Mouse (Mus musculus) intestine, embryonic 16.5 days (tissue): ENCODE measurements around the gene Afg3l1. TPM values are rescaled to one million over a fixed set of nuclear protein-coding genes. Genes with fewer than 3 reads are reported as not detected.

Source experiments
- ATAC-seq: fragments of 200-750 bp; cut with Nextera tagmentation; 2 replicates; pipeline ENCODE4 v1.8.0; 2017; ENCODE audit warnings: moderate TSS enrichment, moderate library complexity
- H3K27ac ChIP-seq: fragments of 300-500 bp; sonication (generic); 2 replicates; pipeline ENCODE4 v1.5.1; 2014; ENCODE audit warnings: mild to moderate bottlenecking, low read length
- H3K27me3 ChIP-seq: fragments of 300-500 bp; sonication (generic); replicated peaks from 2 replicates; pipeline ENCODE4 v1.6.1; 2014; ENCODE audit warnings: low read length, control low read depth, mixed read lengths; ENCODE audit not compliant: control insufficient read depth, insufficient read depth
- H3K36me3 ChIP-seq: fragments of 300-500 bp; sonication (generic); 2 replicates; pipeline ENCODE4 v1.6.1; 2014; ENCODE audit warnings: low read length, control low read depth; ENCODE audit not compliant: control insufficient read depth, insufficient read depth
- H3K4me1 ChIP-seq: fragments of 300-500 bp; sonication (generic); 2 replicates; pipeline ENCODE4 v1.6.1; 2014; ENCODE audit warnings: low read length, control low read depth, mixed read lengths; ENCODE audit not compliant: control insufficient read depth, insufficient read depth
- H3K4me2 ChIP-seq: fragments of 300-500 bp; sonication (generic); 2 replicates; pipeline ENCODE4 v1.6.1; 2014; ENCODE audit warnings: low read depth, low read length, control low read depth
- H3K4me3 ChIP-seq: fragments of 300-500 bp; sonication (generic); 2 replicates; pipeline ENCODE4 v1.5.1; 2014; ENCODE audit warnings: mild to moderate bottlenecking, low read length
- H3K9ac ChIP-seq: fragments of 300-500 bp; sonication (generic); 2 replicates; pipeline ENCODE4 v1.6.1; 2014; ENCODE audit warnings: low read depth, low read length
- H3K9me3 ChIP-seq: fragments of 300-500 bp; sonication (generic); 2 replicates; pipeline ENCODE4 v1.6.1; 2016; ENCODE audit warnings: low read length, control low read depth; ENCODE audit not compliant: control insufficient read depth
- WGBS: fragments of 180-500 bp; shearing (Covaris S2); extraction: QIAGEN DNeasy Blood & Tissue Kit; methylation state at CpG from one replicate; pipeline ENCODE4 v1.1.7; 2014; 5-methylcytosine and 5-hydroxymethylcytosine counted together
- polyA plus RNA-seq: library from polyadenylated mRNA; unstranded; fragments of >200 nt; fragmentation: Nextera tagmentation; extraction: Ambion mirVana; gene quantifications from 2 replicates; pipeline ENCODE4 v1.2.1, GENCODE M21; 2015

Afg3l1 gene
- polyA plus RNA-seq, 1 experiment from 2014 or later, result 48.7 TPM

GRCm38 (mm10) chr8:123491280-123492075, 13.8 kb downstream of the Afg3l1 start:
- ATAC-seq, result no peak
- H3K27me3 ChIP-seq, result no peaks in the 10 kb centered on the region
- H3K4me1 ChIP-seq, result no peaks in the 10 kb centered on the region
- no peak overlapping the region for H3K4me3 ChIP-seq
- H3K27ac ChIP-seq, result no peak overlapping the region
- H3K9ac ChIP-seq, result no peak overlapping the region
- no peak overlapping the region for H3K4me2 ChIP-seq
- no peaks in the 10 kb centered on the region for H3K9me3 ChIP-seq
- peaks cover 61% of the 10 kb centered on the region for H3K36me3 ChIP-seq
- 91% methylated on average over 15 of the region's 15 CpGs for WGBS

- no peak for ATAC-seq
- WGBS, result 97% methylated on average over 9 of the region's 9 CpGs
- H3K9ac ChIP-seq, result no peak overlapping the region
- peaks cover 53% of the 10 kb centered on the region for H3K36me3 ChIP-seq
- H3K4me3 ChIP-seq, result no peak overlapping the region
- no peak overlapping the region for H3K4me2 ChIP-seq
- no peaks in the 10 kb centered on the region for H3K9me3 ChIP-seq
- no peak overlapping the region for H3K27ac ChIP-seq
- H3K4me1 ChIP-seq, result no peaks in the 10 kb centered on the region
- H3K27me3 ChIP-seq, result no peaks in the 10 kb centered on the region
These were observed 15.2 kb downstream of the Afg3l1 start for GRCm38 (mm10) chr8:123492898-123493297.

GRCm38 (mm10) chr8:123497699-123498098, 20.0 kb downstream of the Afg3l1 start:
- no peak overlapping the region for H3K27ac ChIP-seq
- H3K4me1 ChIP-seq, result no peaks in the 10 kb centered on the region
- H3K36me3 ChIP-seq, result peaks cover 40% of the 10 kb centered on the region
- no peak overlapping the region for H3K4me2 ChIP-seq
- no peak overlapping the region for H3K9ac ChIP-seq
- no peak for ATAC-seq
- H3K9me3 ChIP-seq, result no peaks in the 10 kb centered on the region
- H3K27me3 ChIP-seq, result no peaks in the 10 kb centered on the region
- WGBS, result 84% methylated on average over 4 of the region's 4 CpGs
- H3K4me3 ChIP-seq, result no peak overlapping the region

- H3K27ac ChIP-seq, result no peak overlapping the region
- no peak for ATAC-seq
These were observed 21.3 kb downstream of the Afg3l1 start for GRCm38 (mm10) chr8:123498963-123499362.

GRCm38 (mm10) chr8:123499556-123499955, 21.9 kb downstream of the Afg3l1 start:
- no peak for ATAC-seq
- H3K36me3 ChIP-seq, result peaks cover 49% of the 10 kb centered on the region
- no peaks in the 10 kb centered on the region for H3K4me1 ChIP-seq
- H3K27me3 ChIP-seq, result no peaks in the 10 kb centered on the region
- H3K27ac ChIP-seq, result no peak overlapping the region
- 95% methylated on average over 11 of the region's 11 CpGs for WGBS
- H3K9ac ChIP-seq, result no peak overlapping the region
- no peak overlapping the region for H3K4me2 ChIP-seq
- no peak overlapping the region for H3K4me3 ChIP-seq
- 0 out of 2 replicates have a peak, but pooled peaks cover 3% of the 10 kb centered on the region for H3K9me3 ChIP-seq

More at GRCm38 (mm10) chr8:123498963-123499362, 21.3 kb downstream of the Afg3l1 start:
- H3K4me3 ChIP-seq, result no peak overlapping the region
- H3K4me2 ChIP-seq, result no peak overlapping the region
- H3K27me3 ChIP-seq, result no peaks in the 10 kb centered on the region
- peaks cover 49% of the 10 kb centered on the region for H3K36me3 ChIP-seq
- H3K9me3 ChIP-seq, result 0 out of 2 replicates have a peak, but pooled peaks cover 3% of the 10 kb centered on the region
- H3K4me1 ChIP-seq, result no peaks in the 10 kb centered on the region
- H3K9ac ChIP-seq, result no peak overlapping the region
- 90% methylated on average over 11 of the region's 11 CpGs for WGBS

- Histone ChIP-seq H3K27me3 (no peaks in the 10 kb centered on the region), H3K4me2 (no peak overlapping the region), H3K4me3 (no peak overlapping the region), H3K27ac (no peak overlapping the region), H3K36me3 (peaks cover 33% of the 10 kb centered on the region), H3K9me3 (0 out of 2 replicates have a peak, but pooled peaks cover 3% of the 10 kb centered on the region), H3K4me1 (no peaks in the 10 kb centered on the region), H3K9ac (no peak overlapping the region)
- no peak for ATAC-seq
- 92% methylated on average over 5 of the region's 5 CpGs for WGBS
These were observed 24.5 kb downstream of the Afg3l1 start for GRCm38 (mm10) chr8:123502192-123502591.

GRCm38 (mm10) chr8:123503801-123504467, 26.2 kb downstream of the Afg3l1 start:
- Histone ChIP-seq H3K4me2 (no peak overlapping the region), H3K4me1 (no peaks in the 10 kb centered on the region), H3K9ac (no peak overlapping the region), H3K4me3 (no peak overlapping the region), H3K36me3 (peaks cover 33% of the 10 kb centered on the region), H3K27ac (no peak overlapping the region), H3K9me3 (0 out of 2 replicates have a peak, but pooled peaks cover 3% of the 10 kb centered on the region), H3K27me3 (no peaks in the 10 kb centered on the region)
- ATAC-seq, result no peak
- 96% methylated on average over 6 of the region's 6 CpGs for WGBS

GRCm38 (mm10) chr8:123504591-123505195, 27.0 kb downstream of the Afg3l1 start:
- WGBS, result 91% methylated on average over 9 of the region's 9 CpGs
- Histone ChIP-seq H3K4me3 (no peak overlapping the region), H3K27ac (no peak overlapping the region), H3K9me3 (0 out of 2 replicates have a peak, but pooled peaks cover 3% of the 10 kb centered on the region), H3K4me2 (no peak overlapping the region), H3K9ac (no peak overlapping the region), H3K36me3 (peaks cover 30% of the 10 kb centered on the region), H3K4me1 (no peaks in the 10 kb centered on the region), H3K27me3 (no peaks in the 10 kb centered on the region)
- ATAC-seq, result no peak

- ATAC-seq, result no peak
- Histone ChIP-seq H3K4me1 (no peaks in the 10 kb centered on the region), H3K27ac (no peak overlapping the region), H3K27me3 (no peaks in the 10 kb centered on the region), H3K9ac (no peak overlapping the region), H3K4me2 (no peak overlapping the region), H3K4me3 (no peak overlapping the region), H3K36me3 (peaks cover 27% of the 10 kb centered on the region), H3K9me3 (0 out of 2 replicates have a peak, but pooled peaks cover 3% of the 10 kb centered on the region)
- WGBS, result 79% methylated on average over 4 of the region's 4 CpGs
These were observed 27.6 kb downstream of the Afg3l1 start for GRCm38 (mm10) chr8:123505267-123505666.
